Mouse (Mus musculus) heart, adult 2 months (tissue): ENCODE results near the gene Setd1b.

Experiments used
- CTCF ChIP-seq: fragments of 200-600 bp; IDR thresholded peaks from 2 replicates; pipeline ENCODE4 v1.8.1; 2022; ENCODE audit warnings: antibody characterized with exemption, mild to moderate bottlenecking, moderate library complexity
- EP300 ChIP-seq: fragments of 200-500 bp; IDR thresholded peaks from 2 replicates; pipeline ENCODE4 v1.6.1; 2011; ENCODE audit warnings: low read depth, low read length, control low read depth; ENCODE audit not compliant: insufficient read depth
- POLR2A ChIP-seq: fragments of 200-500 bp; IDR thresholded peaks from 2 replicates; pipeline ENCODE4 v1.6.1; 2011; ENCODE audit warnings: mild to moderate bottlenecking, low read depth, low read length, control low read depth; ENCODE audit not compliant: insufficient read depth

GRCm38 (mm10) chr5:123146357-123146756, 4.4 kb downstream of the Setd1b start:
- TF ChIP-seq POLR2A (no peak), CTCF (no peak), EP300 (no peak)
